Mouse (Mus musculus): ENCODE data around the gene Dhps. TPM values are rescaled to one million over a fixed set of nuclear protein-coding genes. Genes with fewer than 3 reads are reported as not detected.

The Dhps gene
- total and polyA plus RNA-seq, 2 experiments from 2014 or later = 25.9 to 45.0 TPM

GRCm38 (mm10) chr8:85086238-85086637 is 14.7 kb downstream of the Dhps start:
- Histone ChIP-seq H3K27me3 (ENCODE audit: control insufficient read depth, insufficient read depth, low read length) (no peaks in the 10 kb centered on the region), H3K4me3 (ENCODE audit: low read depth, low read length) (no peak overlapping the region), H3K4me1 (ENCODE audit: control insufficient read depth, insufficient read depth) (peaks cover 11% of the 10 kb centered on the region), H3K36me3 (replicated peaks; ENCODE audit: control insufficient read depth, insufficient read depth, low read length) (peaks cover 36% of the 10 kb centered on the region), H3K4me2 (ENCODE audit: low read depth, low read length) (no peak overlapping the region), H3K9ac (replicated peaks; ENCODE audit: low read depth, low read length) (no peak overlapping the region), H3K27ac (ENCODE audit: low read depth) (no peak overlapping the region), H3K9me3 (replicated peaks; ENCODE audit: control insufficient read depth, low read length) (no peaks in the 10 kb centered on the region)
- no peak for ATAC-seq (ENCODE audit: insufficient read depth, low read depth)
- no peak for DNase-seq (ENCODE audit: low spot score)
- 74% methylated on average over 3 of the region's 3 CpGs for WGBS
- TF ChIP-seq EP300 (IDR thresholded peaks at IDR 0.05; ENCODE audit: low read depth) (no peak), CTCF (IDR thresholded peaks at IDR 0.05; ENCODE audit: low read depth) (no peak)

GRCm38 (mm10) chr8:85088771-85089170 is 17.2 kb downstream of the Dhps start:
- peaks cover 48% of the 10 kb centered on the region for H3K36me3 ChIP-seq (replicated peaks; ENCODE audit: control insufficient read depth, insufficient read depth, low read length)
- no peak overlapping the region for H3K27ac ChIP-seq (ENCODE audit: low read depth)
- no peak overlapping the region for H3K9ac ChIP-seq (replicated peaks; ENCODE audit: low read depth, low read length)
- ATAC-seq (ENCODE audit: insufficient read depth, low read depth) (no peak), DNase-seq (ENCODE audit: low spot score) (no peak)
- no peaks in the 10 kb centered on the region for H3K9me3 ChIP-seq (replicated peaks; ENCODE audit: control insufficient read depth, low read length)
- H3K4me3 ChIP-seq (ENCODE audit: low read depth, low read length) = no peak overlapping the region
- no peak overlapping the region for H3K4me2 ChIP-seq (ENCODE audit: low read depth, low read length)
- no peak for TF ChIP-seq EP300 (IDR thresholded peaks at IDR 0.05; ENCODE audit: low read depth)
- TF ChIP-seq CTCF (IDR thresholded peaks at IDR 0.05; ENCODE audit: low read depth) = no peak
- H3K27me3 ChIP-seq (ENCODE audit: control insufficient read depth, insufficient read depth, low read length) = no peaks in the 10 kb centered on the region
- WGBS = 58% methylated on average over 2 of the region's 2 CpGs
- peaks cover 7% of the 10 kb centered on the region for H3K4me1 ChIP-seq (ENCODE audit: control insufficient read depth, insufficient read depth)

- Histone ChIP-seq H3K9me3 (replicated peaks; ENCODE audit: control insufficient read depth, low read length) (no peaks in the 10 kb centered on the region), H3K4me1 (ENCODE audit: control insufficient read depth, insufficient read depth) (no peaks in the 10 kb centered on the region), H3K27ac (ENCODE audit: low read depth) (no peak overlapping the region), H3K9ac (replicated peaks; ENCODE audit: low read depth, low read length) (no peak overlapping the region), H3K4me2 (ENCODE audit: low read depth, low read length) (no peak overlapping the region), H3K4me3 (ENCODE audit: low read depth, low read length) (no peak overlapping the region), H3K27me3 (ENCODE audit: control insufficient read depth, insufficient read depth, low read length) (no peaks in the 10 kb centered on the region), H3K36me3 (replicated peaks; ENCODE audit: control insufficient read depth, insufficient read depth, low read length) (peaks cover 53% of the 10 kb centered on the region)
- 86% methylated on average over 11 of the region's 11 CpGs for WGBS
- ATAC-seq (ENCODE audit: insufficient read depth, low read depth) (no peak), DNase-seq (ENCODE audit: low spot score) (no peak)
- no peak for TF ChIP-seq EP300 (IDR thresholded peaks at IDR 0.05; ENCODE audit: low read depth)
- TF ChIP-seq CTCF (IDR thresholded peaks at IDR 0.05; ENCODE audit: low read depth) = no peak
Measured at GRCm38 (mm10) chr8:85090856-85091255, 19.3 kb downstream of the Dhps start.

- Histone ChIP-seq H3K9me3 (replicated peaks; ENCODE audit: control insufficient read depth, low read length) (no peaks in the 10 kb centered on the region), H3K4me3 (ENCODE audit: low read depth, low read length) (no peak overlapping the region), H3K4me1 (ENCODE audit: control insufficient read depth, insufficient read depth) (no peaks in the 10 kb centered on the region), H3K36me3 (replicated peaks; ENCODE audit: control insufficient read depth, insufficient read depth, low read length) (peaks cover 57% of the 10 kb centered on the region), H3K4me2 (ENCODE audit: low read depth, low read length) (no peak overlapping the region), H3K27ac (ENCODE audit: low read depth) (no peak overlapping the region), H3K27me3 (ENCODE audit: control insufficient read depth, insufficient read depth, low read length) (no peaks in the 10 kb centered on the region), H3K9ac (replicated peaks; ENCODE audit: low read depth, low read length) (no peak overlapping the region)
- 45% methylated on average over 21 of the region's 21 CpGs for whole genome bisulfite sequencing
- TF ChIP-seq CTCF (IDR thresholded peaks at IDR 0.05; ENCODE audit: low read depth) (no peak), EP300 (IDR thresholded peaks at IDR 0.05; ENCODE audit: low read depth) (no peak)
- DNase-seq (ENCODE audit: low spot score) = no peak
- ATAC-seq (ENCODE audit: insufficient read depth, low read depth) = no peak
Measured at GRCm38 (mm10) chr8:85091526-85092090, 20.1 kb downstream of the Dhps start.

GRCm38 (mm10) chr8:85095051-85095450 is 23.5 kb downstream of the Dhps start:
- ATAC-seq (ENCODE audit: insufficient read depth, low read depth) = no peak
- no peak overlapping the region for H3K4me3 ChIP-seq (ENCODE audit: low read depth, low read length)
- WGBS = 91% methylated on average over 13 of the region's 13 CpGs
- H3K4me2 ChIP-seq (ENCODE audit: low read depth, low read length) = no peak overlapping the region
- peaks cover 52% of the 10 kb centered on the region for H3K36me3 ChIP-seq (replicated peaks; ENCODE audit: control insufficient read depth, insufficient read depth, low read length)
- TF ChIP-seq CTCF (IDR thresholded peaks at IDR 0.05; ENCODE audit: low read depth) = no peak
- TF ChIP-seq EP300 (IDR thresholded peaks at IDR 0.05; ENCODE audit: low read depth) = no peak
- no peaks in the 10 kb centered on the region for H3K4me1 ChIP-seq (ENCODE audit: control insufficient read depth, insufficient read depth)
- no peaks in the 10 kb centered on the region for H3K9me3 ChIP-seq (replicated peaks; ENCODE audit: control insufficient read depth, low read length)
- H3K9ac ChIP-seq (replicated peaks; ENCODE audit: low read depth, low read length) = no peak overlapping the region
- H3K27me3 ChIP-seq (ENCODE audit: control insufficient read depth, insufficient read depth, low read length) = no peaks in the 10 kb centered on the region
- DNase-seq (ENCODE audit: low spot score) = no peak
- no peak overlapping the region for H3K27ac ChIP-seq (ENCODE audit: low read depth)

- TF ChIP-seq CTCF (IDR thresholded peaks at IDR 0.05; ENCODE audit: low read depth) = no peak
- no peak for TF ChIP-seq EP300 (IDR thresholded peaks at IDR 0.05; ENCODE audit: low read depth)
- ATAC-seq (ENCODE audit: insufficient read depth, low read depth) (no peak), DNase-seq (ENCODE audit: low spot score) (no peak)
- H3K27ac ChIP-seq (ENCODE audit: low read depth) = no peak overlapping the region
- no peak overlapping the region for H3K4me2 ChIP-seq (ENCODE audit: low read depth, low read length)
- H3K9ac ChIP-seq (replicated peaks; ENCODE audit: low read depth, low read length) = no peak overlapping the region
- peaks cover 52% of the 10 kb centered on the region for H3K36me3 ChIP-seq (replicated peaks; ENCODE audit: control insufficient read depth, insufficient read depth, low read length)
- 89% methylated on average over 7 of the region's 7 CpGs for WGBS
- no peaks in the 10 kb centered on the region for H3K9me3 ChIP-seq (replicated peaks; ENCODE audit: control insufficient read depth, low read length)
- no peaks in the 10 kb centered on the region for H3K27me3 ChIP-seq (ENCODE audit: control insufficient read depth, insufficient read depth, low read length)
- no peak overlapping the region for H3K4me3 ChIP-seq (ENCODE audit: low read depth, low read length)
- no peaks in the 10 kb centered on the region for H3K4me1 ChIP-seq (ENCODE audit: control insufficient read depth, insufficient read depth)
Measured at GRCm38 (mm10) chr8:85095566-85095965, 24.0 kb downstream of the Dhps start.
